Mouse (Mus musculus): Measurements from ENCODE around the gene 1810030O07Rik.
A peak's percentile ranks its signal among the peaks of the same experiment; 100 is the strongest.
"Not testable (repeated sequence)": the region's sequence is repeated elsewhere in the genome, so short reads cannot be mapped to it uniquely, and the experiment has no call there.

Gene 1810030O07Rik

GRCm38 (mm10) chrX:12673054-12673775, at the start of gene 1810030O07Rik:
1810030O07Rik (minus strand) TSS chrX:12673668.
- peak; percentile 88 for DNase-seq

GRCm38 (mm10) chrX:12716036-12716435, 42.6 kb upstream of the 1810030O07Rik start:
- no peak for DNase-seq

- no peak for DNase-seq
Measured at GRCm38 (mm10) chrX:12713796-12714195, 40.3 kb upstream of the 1810030O07Rik start.

GRCm38 (mm10) chrX:12686910-12687309, 13.4 kb upstream of the 1810030O07Rik start:
- no peak for DNase-seq

- no peak for DNase-seq
Measured at GRCm38 (mm10) chrX:12686071-12686470, 12.6 kb upstream of the 1810030O07Rik start.

- peak; percentile 22 for DNase-seq
Measured at GRCm38 (mm10) chrX:12677396-12677795, 3.9 kb upstream of the 1810030O07Rik start.

- DNase-seq: no peak
Measured at GRCm38 (mm10) chrX:12653879-12654278, 19.6 kb downstream of the 1810030O07Rik start.

- DNase-seq: no peak
Measured at GRCm38 (mm10) chrX:12651906-12652305, 21.6 kb downstream of the 1810030O07Rik start.

- no peak for DNase-seq
Measured at GRCm38 (mm10) chrX:12645531-12646304, 27.8 kb downstream of the 1810030O07Rik start.

- no peak for DNase-seq
Measured at GRCm38 (mm10) chrX:12644976-12645375, 28.5 kb downstream of the 1810030O07Rik start.

- no peak for DNase-seq
Measured at GRCm38 (mm10) chrX:12625131-12625530, 48.3 kb downstream of the 1810030O07Rik start.

- not testable (repeated sequence) for DNase-seq
Measured at GRCm38 (mm10) chrX:12612360-12612759, 61.1 kb downstream of the 1810030O07Rik start.

GRCm38 (mm10) chrX:12611211-12611610, 62.3 kb downstream of the 1810030O07Rik start:
- no peak for DNase-seq

- DNase-seq: not testable (repeated sequence)
Measured at GRCm38 (mm10) chrX:12610541-12610940, 62.9 kb downstream of the 1810030O07Rik start.

Data from right cerebral cortex, postnatal 25 days (tissue).